Mouse (Mus musculus): ENCODE data around the gene Ubald2. TPM values are rescaled to one million over a fixed set of nuclear protein-coding genes. Genes with fewer than 3 reads are reported as not detected.
A peak's percentile ranks its signal among the peaks of the same experiment; 100 is the strongest.
"Not testable (repeated sequence)": the region's sequence is repeated elsewhere in the genome, so short reads cannot be mapped to it uniquely, and the experiment has no call there.

Gene Ubald2
- total RNA-seq, 2 experiments from 2014 or later, result 43.3 to 45.8 TPM

DNA sequence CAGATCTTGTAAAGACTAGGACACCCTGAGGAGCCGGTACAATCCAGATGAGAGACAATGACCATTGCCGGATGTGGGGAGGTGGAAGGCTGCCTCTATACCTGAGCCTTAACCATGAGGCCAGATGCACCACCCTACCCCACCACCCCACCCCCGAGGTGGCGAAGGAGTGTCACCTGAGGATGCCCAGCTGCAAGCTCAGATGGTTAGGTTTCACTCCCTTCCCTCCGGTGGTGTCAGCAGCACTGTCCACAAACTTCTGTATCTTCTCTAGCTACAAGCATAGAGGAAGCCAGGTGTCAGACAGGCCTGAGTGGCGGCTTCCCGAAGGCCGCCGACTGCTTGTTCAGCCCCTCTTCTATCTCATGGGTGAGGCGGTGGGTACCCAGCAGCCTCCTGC lies 20.0 kb downstream of the Ubald2 start:
- intact Hi-C loops (cut with DNase I), result no loop called here

DNA sequence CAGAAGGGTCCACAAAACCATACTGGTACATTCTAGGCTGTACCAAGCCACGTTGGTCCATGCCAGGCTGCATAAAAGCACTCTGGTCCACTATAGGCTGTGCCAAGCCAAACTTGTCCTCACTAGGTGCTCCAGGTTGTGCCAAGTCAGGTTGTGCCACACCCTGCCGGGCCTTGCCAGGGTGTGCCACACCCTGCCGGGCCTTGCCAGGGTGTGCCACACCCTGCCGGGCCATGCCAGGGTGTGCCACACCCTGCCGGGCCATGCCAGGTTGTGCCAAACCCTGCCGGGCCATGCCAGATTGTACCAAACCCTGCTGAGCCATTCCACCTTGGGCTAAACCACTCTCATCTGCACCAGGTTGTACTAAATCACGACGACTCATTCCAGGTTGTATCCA lies 22.3 kb downstream of the Ubald2 start:
- intact Hi-C loops (cut with DNase I), result no loop called here
- DNase-seq, result no peak

More for the DNA sequence above, 20.0 kb downstream of the Ubald2 start:
- DNase-seq, result no peak

DNA sequence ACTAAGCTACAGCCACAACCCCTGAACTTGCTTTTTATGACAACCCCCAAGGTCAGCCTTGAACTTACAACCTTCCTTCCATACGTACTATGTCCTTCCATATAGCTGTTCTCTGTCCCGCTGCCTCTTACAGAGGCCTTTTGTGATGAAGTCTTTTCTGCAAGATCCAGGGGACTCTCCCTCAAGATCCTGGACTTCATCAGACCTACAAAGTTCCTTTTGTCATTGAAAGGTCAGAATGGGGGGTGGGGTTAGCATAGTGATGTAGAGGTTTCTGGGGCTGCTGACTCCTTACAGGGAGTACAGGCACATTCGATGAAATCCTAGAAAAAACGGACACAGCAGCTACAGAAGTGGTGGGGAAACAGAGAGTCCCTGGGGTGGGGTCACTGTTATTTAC lies 25.9 kb downstream of the Ubald2 start:
- no peak for DNase-seq
- intact Hi-C loops (cut with DNase I), result no loop called here

DNA sequence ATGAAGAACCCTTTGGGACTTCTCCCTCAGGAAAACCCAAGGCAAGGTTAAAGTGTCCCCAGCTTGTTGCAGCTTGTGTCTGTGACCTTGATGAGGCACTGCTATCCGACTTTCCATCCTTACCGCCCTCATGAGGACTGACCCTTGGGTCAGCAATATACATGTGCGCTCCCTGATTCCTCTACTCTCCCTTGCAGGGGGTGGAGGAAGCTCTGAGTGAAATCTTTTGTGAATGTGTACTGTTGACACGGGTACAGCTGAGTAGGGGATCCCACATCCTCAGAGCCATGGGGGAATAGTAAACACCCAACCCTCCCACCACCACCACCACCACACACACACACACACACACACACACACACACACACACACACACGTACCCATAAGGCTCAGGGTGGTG lies 29.4 kb downstream of the Ubald2 start:
- no peak for DNase-seq
- intact Hi-C loops (cut with DNase I), result no loop called here

DNA sequence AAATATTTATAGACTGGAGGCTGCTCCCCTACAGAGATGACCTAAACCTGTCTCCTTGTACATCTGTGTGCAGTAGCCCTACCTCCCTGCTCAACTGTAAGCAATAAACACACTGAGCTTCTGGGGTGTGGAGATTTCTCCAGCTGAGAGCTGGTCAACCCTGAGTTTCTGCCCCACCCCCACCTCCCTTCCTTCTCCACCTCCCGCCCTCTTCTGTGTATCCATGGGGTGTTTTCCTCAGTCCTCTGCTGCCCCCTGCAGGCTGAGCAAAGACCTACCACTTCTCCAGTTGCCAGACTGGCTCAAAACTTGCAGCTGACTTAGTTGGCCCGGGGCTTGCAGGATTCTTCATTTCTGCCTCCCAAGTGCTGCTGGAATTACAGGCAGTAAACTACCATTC lies 29.9 kb downstream of the Ubald2 start:
- intact Hi-C loops (cut with DNase I), result no loop called here

DNA sequence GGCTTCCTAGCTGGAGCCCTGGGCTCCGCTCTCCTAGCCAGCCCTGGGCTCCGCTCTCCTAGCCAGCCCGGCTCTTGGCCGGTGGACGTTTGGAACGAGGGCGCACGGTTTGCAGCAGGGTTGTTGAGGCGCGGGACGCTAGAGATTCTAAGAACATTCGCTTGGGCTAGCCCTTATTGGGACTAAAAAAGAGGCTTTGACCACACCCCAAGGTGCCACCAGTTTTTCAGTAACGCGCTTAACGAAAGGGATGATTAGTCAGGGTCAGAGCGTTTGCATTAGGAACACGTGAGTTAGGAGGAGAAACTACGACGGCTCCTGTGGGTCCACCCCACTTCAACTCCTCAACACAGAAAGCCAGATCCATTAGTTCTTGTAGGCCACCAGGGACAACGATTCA lies 32.2 kb downstream of the Ubald2 start, which contains the start of gene Qrich2:
Gene Qrich2 (minus strand): TSS at position 101 of the 400 bp plus-strand sequence.
- DNase-seq, result no peak
- intact Hi-C loops (cut with DNase I), result no loop called here

More for the DNA sequence above, 29.9 kb downstream of the Ubald2 start:
- peak; percentile 88 for DNase-seq

DNA sequence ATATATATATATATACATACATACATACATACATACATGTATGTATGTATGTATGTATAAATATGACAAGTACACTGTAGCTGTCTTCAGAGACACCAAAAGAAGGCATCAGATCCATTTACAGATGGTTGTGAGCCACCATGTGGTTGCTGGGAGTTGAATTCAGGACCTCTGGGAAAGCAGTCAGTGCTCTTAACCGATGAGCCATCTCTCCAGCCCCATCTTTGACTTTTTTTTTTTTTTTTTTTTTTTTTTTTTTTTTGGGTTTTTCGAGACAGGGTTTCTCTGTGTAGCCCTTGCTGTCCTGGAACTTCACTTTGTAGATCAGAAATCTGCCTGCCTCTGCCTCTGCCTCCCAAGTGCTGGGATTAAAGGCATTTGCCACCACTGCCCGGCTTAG lies 34.4 kb downstream of the Ubald2 start:
- intact Hi-C loops (cut with DNase I); DNase-seq: not testable (repeated sequence)

DNA sequence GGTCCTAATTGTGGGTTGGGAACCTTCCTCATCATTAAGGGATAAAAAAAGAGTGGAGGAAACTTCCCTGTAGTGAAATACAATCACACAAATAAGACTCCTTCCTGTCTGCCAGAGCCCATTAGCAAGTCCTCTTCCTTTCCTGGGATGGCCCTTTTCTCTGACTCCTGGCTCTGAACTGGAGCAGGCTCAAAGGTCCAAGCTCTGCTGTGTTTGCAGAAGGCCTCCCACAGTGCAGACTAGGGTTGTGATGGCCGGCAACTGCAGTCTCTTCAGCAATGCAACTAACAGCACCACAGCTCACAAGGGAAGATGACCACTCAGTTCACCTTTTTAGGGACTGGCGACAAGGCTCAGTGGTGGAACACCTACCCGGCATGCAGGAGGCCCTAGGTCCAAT lies 36.4 kb downstream of the Ubald2 start:
- intact Hi-C loops (cut with DNase I), result no loop called here

DNA sequence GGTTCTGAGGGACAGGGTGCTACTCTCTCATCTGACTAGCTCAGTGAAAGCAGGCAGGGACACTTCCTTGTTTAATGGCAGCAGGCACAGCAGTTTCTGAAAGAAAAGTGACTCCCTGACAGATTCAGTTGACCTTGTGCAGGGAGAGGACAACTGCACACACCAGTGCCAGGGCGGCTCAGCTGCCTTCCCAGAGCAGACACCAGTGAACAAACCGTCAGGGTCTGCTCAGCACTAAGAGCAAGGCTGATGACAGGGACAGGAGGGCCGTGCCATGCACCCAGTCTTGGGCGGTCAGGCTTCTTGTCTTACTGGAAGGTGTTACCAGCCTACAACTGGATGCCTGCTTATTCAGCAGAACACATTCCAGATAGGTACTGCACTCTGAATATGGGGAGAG lies 37.0 kb downstream of the Ubald2 start:
- intact Hi-C loops (cut with DNase I), result no loop called here
- DNase-seq, result no peak

More for the DNA sequence above, 36.4 kb downstream of the Ubald2 start:
- DNase-seq, result no peak

DNA sequence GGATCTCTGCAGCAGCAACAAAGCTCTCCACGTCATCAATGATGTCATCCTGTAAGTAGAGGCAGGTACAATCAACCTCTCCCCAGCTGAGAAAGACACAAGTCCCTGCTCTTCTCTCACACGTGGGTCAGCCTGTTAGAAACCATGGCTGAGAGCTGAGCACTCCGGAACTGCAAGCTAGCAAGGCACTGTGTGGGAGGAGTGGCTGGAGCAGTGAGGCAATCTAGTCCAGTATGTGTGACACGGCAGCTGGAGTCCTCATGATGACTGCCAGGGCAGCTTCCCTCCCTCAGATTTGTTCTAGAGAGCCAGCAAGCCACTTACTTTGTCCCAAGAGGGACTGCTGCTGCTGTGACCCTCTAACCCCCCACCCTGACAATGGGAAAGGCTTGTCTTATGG lies 38.4 kb downstream of the Ubald2 start:
- intact Hi-C loops (cut with DNase I), result no loop called here
- no peak for DNase-seq

DNA sequence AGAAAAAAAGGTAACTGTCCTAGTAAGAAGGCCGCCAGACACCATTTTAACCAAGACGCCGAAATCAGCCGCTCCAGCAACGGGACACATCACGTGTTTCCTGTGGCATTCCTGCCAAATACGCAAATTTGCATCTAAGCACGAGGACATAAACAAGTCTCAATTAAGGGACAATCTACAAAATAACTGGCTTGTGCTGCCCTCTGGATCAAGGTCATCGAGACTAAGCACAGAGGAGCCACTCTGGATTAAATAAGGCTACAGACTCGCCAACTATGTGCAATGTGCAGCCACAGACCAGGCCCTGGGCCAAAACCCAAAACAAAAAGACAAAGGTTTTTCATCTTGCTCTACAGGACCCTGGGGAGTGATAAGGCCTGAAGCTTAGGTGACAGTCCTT lies 42.1 kb downstream of the Ubald2 start:
- DNase-seq, result no peak
- intact Hi-C loops (cut with DNase I), result no loop called here

DNA sequence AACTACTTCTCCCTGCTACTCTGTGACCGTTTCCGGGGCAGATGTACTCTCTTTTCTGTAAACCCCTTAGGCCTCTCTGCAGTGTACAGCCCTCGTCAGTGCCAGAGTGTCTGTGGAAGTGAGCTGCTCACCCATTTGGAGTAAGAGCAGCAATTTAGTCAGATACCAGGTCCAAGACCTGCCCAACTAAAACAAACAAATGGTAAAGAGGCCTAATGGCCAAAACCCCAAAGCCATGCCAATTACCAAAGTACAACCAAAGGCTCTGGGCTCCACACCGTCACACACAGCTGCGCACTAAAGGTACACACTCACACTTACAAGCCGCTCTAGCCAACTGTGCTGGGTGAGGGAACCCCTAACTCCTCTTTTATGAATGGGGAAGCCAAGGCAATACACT lies 42.8 kb downstream of the Ubald2 start:
- DNase-seq, result no peak
- intact Hi-C loops (cut with DNase I), result no loop called here

DNA sequence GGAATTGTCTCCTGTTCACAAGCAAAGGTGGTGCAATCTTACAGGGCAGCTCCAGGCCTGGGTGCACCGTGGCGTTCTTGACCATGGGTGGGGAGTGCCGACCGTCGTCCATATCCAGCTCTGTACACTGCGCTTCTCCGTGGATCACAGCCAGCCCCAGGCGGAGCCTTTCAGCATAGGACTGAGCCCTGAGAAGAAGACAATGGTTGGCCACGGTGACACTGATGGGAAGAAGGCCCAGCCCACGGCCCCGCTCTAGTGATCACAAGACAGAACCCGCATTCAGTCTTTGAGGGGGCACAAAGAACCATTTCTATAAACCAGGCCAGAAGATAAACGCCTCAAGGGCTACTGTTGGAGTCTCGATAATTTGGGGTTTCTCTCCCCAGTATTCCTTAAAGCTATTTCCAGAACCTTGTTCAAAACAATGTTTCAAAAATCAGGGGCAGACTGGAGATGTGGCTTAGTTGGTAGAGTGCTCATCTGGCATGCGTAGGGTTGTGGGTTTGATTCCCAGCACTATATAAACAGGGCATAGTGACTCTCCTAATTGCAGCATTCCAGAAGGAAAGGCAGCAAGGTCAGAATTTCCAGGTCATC lies 43.4 kb downstream of the Ubald2 start:
- intact Hi-C loops (cut with DNase I), result no loop called here
- peak; percentile 16 for DNase-seq

DNA sequence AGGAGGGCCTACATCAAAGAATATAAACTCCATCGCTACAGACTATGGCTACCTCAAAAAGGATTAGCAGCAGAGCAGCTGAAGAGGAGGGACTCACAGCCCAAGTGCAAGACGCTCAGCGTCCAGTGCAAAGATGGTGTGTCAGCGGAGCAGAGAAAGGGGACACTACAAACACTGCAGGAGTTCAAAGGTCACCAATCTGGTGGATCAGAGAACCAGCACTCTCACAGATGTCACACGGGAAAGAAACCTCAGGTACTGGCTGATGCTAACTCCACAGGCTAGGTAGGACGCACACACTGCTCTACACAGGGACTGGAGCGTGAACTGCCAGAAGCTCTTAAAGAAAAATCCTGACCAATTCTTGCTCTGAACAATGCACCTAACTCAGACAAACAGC lies 45.1 kb downstream of the Ubald2 start:
- no peak for DNase-seq
- intact Hi-C loops (cut with DNase I), result no loop called here

DNA sequence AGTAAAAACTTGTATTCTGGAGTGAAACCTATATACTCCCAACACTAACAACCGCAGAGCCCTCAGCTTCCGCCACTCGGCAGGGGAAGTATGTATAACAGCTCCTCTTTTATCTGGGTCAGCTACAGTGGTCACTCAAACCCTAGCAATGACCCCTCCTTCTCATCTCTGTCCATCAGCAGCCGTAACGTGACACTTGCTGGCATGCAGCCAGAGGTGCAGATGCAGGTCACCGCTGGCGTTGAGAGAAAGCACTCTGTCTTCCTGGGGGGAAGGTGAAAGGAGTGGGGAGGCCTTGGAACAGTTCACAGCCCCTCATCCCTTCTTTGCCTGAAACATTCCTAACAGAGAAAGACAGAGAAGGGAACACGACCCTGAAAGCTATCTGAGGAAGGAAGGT lies 45.9 kb downstream of the Ubald2 start:
- intact Hi-C loops (cut with DNase I), result no loop called here
- no peak for DNase-seq

DNA sequence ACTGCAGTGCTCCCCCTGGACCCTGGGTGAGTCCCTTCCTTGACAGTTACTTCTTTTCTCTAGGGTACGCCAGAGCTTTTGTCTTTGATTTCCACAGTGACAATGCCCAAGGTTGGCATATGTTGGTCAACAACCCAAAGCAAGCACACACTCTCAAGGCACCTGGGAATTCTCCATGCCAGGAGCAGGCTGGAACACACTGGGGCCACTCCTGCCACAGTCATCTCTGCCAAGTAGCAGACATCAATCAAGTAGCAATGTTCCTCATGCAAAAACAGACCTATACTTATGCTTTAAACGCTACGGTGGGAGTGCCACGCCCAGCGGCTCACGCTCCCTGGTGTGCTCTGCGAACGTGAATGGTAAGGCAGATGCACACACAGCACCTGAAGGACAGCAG lies 47.1 kb downstream of the Ubald2 start:
- intact Hi-C loops (cut with DNase I), result no loop called here

DNA sequence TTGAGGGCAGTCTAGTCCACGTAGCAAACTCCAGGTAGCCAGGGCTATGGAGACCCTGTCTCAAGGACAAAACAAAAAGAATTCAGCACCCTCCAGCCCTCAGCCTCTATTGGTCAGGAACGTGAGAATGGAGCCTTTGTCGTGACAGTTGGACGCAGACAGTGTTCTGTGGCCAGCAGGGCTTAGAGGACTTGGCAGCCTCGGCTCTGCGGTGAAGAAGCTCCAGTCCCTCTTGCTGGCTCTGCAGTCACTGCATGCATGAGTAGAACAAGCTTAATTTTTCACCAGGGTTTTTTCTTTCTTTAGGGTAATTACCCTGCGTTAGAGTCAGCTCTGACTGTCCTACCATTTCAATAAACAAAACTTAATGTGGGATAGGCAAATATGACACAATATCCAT lies 47.9 kb downstream of the Ubald2 start:
- peak; percentile 39 for DNase-seq
- intact Hi-C loops (cut with DNase I), result no loop called here

More for the DNA sequence above, 47.1 kb downstream of the Ubald2 start:
- no peak for DNase-seq

DNA sequence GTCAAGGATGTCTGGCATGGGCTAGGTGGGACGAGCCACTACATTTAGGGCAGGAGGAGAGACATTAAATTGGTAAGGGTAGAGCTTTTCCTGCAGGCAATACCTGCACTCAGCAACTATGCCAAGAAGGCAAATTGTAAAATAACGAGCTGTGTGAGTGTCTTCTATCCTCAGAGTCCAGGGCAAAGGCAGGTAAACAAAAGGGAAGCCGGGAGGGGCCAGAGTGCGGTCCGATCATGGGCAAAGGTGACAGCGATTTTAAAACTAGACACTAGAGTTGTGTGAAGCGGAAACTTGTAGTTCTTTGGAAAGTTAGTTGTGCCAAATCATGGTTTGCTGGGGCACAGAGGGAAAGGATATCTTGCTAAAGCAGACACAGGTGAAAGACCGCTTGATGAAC lies 50.4 kb downstream of the Ubald2 start:
- intact Hi-C loops (cut with DNase I), result no loop called here
- no peak for DNase-seq

DNA sequence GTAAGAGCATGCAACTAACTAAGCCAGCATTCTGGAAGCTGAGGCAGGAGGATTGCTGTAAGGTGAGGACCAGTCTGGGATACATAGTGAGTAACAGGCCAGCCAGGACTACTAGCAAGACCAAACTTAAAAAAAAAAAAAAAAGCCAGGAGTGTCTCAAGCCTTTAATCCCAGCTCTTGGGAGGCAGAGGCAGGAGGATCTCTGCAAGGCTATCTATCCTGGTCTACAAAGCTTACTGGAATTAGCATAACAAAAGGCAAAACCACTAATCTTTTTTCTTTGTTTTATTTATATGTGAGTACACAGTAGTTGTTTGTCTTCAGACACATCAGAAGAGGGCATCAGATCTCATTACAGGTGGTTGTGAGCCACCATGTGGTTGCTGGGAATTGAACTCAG lies 54.3 kb downstream of the Ubald2 start:
- intact Hi-C loops (cut with DNase I), result no loop called here
- no peak for DNase-seq

All from left cerebral cortex, postnatal 4 days (tissue).